Mouse (Mus musculus) olfactory bulb, adult 2 months (tissue): ENCODE results near the gene Hivep3.

Source experiments
- CTCF ChIP-seq: fragments of 200-500 bp; IDR thresholded peaks from 2 replicates; pipeline ENCODE4 v1.5.1; 2012; ENCODE audit warnings: low read depth, mild to moderate bottlenecking, low read length, moderate library complexity; ENCODE audit not compliant: insufficient read depth
- POLR2A ChIP-seq: fragments of 200-500 bp; IDR thresholded peaks from 2 replicates; pipeline ENCODE4 v1.6.1; 2012; ENCODE audit warnings: mild to moderate bottlenecking, low read depth, low read length, moderate library complexity; ENCODE audit not compliant: insufficient read depth

- TF ChIP-seq CTCF (no peak), POLR2A (no peak)
Measured at GRCm38 (mm10) chr4:119932549-119933257, 199.1 kb downstream of the Hivep3 start.
